Mouse (Mus musculus) hindbrain, embryonic 11.5 days (tissue): ENCODE results near the gene Gm4131. TPM values are rescaled to one million over a fixed set of nuclear protein-coding genes. Genes with fewer than 3 reads are reported as not detected.
A peak's percentile ranks its signal among the peaks of the same experiment; 100 is the strongest.
"Not testable (repeated sequence)": the region's sequence is repeated elsewhere in the genome, so short reads cannot be mapped to it uniquely, and the experiment has no call there.

ENCODE experiments used
- ATAC-seq: fragments of 200-750 bp; cut with Nextera tagmentation; 2 replicates; pipeline ENCODE4 v1.8.0; 2017; ENCODE audit warnings: mild to moderate bottlenecking, moderate TSS enrichment, moderate library complexity; ENCODE audit not compliant: low FRiP score
- DNase-seq: peaks from one replicate; pipeline ENCODE4 v3.0.0-alpha.2; 2015; ENCODE audit warnings: low spot score
- H3K27ac ChIP-seq: fragments of 300-500 bp; sonication (generic); 2 replicates; pipeline ENCODE4 v1.5.1; 2014; ENCODE audit warnings: mild to moderate bottlenecking, low read depth, low read length
- H3K27me3 ChIP-seq: fragments of 300-500 bp; sonication (generic); 2 replicates; pipeline ENCODE4 v1.6.1; 2014; ENCODE audit warnings: mild to moderate bottlenecking, low read length, moderate library complexity, mixed read lengths; ENCODE audit not compliant: control insufficient read depth, insufficient read depth
- H3K36me3 ChIP-seq: fragments of 300-500 bp; sonication (generic); 2 replicates; pipeline ENCODE4 v1.6.1; 2014; ENCODE audit warnings: mild to moderate bottlenecking, low read length, moderate library complexity, mixed read lengths; ENCODE audit not compliant: control insufficient read depth, insufficient read depth
- H3K4me1 ChIP-seq: fragments of 300-500 bp; sonication (generic); replicated peaks from 2 replicates; pipeline ENCODE4 v1.6.1; 2014; ENCODE audit warnings: low read length, mixed read lengths; ENCODE audit not compliant: control insufficient read depth, insufficient read depth
- H3K4me2 ChIP-seq: fragments of 300-500 bp; sonication (generic); replicated peaks from 2 replicates; pipeline ENCODE4 v1.6.1; 2014; ENCODE audit warnings: mild to moderate bottlenecking, low read depth, low read length
- H3K4me3 ChIP-seq: fragments of 300-500 bp; sonication (generic); 2 replicates; pipeline ENCODE4 v1.5.1; 2014; ENCODE audit warnings: low read depth, low read length
- H3K9ac ChIP-seq: fragments of 300-500 bp; sonication (generic); 2 replicates; pipeline ENCODE4 v1.6.1; 2014; ENCODE audit warnings: low read depth, low read length
- H3K9me3 ChIP-seq: fragments of 300-500 bp; sonication (generic); 2 replicates; pipeline ENCODE4 v1.6.1; 2016; ENCODE audit warnings: low read length; ENCODE audit not compliant: control insufficient read depth
- WGBS: fragments of 180-500 bp; shearing (Covaris S2); extraction: QIAGEN DNeasy Blood & Tissue Kit; methylation state at CpG from one replicate; pipeline ENCODE4 v1.1.7; 2014; 5-methylcytosine and 5-hydroxymethylcytosine counted together
- polyA plus RNA-seq: library from polyadenylated mRNA; unstranded; fragments of >200 nt; fragmentation: Nextera tagmentation; extraction: Ambion mirVana; gene quantifications from 2 replicates; pipeline ENCODE4 v1.2.1, GENCODE M21; 2014

Gm4131 gene
- polyA plus RNA-seq, result 0.17 TPM in 1 of 2 replicates, not detected in the other

DNA sequence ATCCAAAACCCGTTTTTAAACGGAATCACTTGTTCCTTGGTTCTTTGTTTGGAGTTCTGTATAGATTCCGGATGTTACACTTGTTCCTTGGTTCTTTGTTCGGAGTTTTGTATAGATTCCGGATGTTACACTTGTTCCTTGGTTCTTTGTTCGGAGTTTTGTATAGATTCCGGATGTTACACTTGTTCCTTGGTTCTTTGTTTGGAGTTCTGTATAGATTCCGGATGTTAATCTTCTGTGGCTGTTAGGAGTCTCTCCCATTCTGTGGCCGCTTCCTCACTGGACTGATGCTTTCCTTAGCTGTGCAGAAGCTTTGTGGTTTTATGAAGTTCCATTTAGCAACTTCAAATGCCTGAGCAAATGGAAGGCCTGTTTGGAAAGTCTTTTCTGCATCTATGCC is at the start of gene Gm4131:
TSS of gene Gm4131 (minus strand) at position 101 of the 400 bp plus-strand sequence.
- not testable (repeated sequence) for H3K4me2 ChIP-seq, H3K36me3 ChIP-seq, H3K4me3 ChIP-seq, H3K4me1 ChIP-seq, H3K9ac ChIP-seq, DNase-seq, H3K27ac ChIP-seq, H3K9me3 ChIP-seq, ATAC-seq, H3K27me3 ChIP-seq
- WGBS, result 69% methylated on average over 9 of the region's 9 CpGs

DNA sequence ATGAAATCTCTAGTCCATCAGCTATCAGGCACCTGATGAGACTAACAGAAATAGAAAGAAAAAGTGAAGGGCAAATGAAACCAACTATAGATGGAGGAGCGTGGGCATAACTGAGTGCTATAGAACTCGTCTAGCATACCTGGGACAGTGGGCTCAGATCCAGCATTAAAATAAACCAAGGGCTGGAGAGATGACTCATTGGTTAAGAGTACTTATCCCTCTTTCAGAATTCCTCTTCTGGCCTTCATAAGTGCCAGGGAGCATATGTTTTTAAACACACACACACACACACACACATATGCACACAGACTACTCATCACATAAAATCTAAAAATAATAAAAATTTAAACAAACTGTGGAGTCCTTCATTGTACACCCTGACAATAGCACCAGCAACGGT is 43.2 kb upstream of the Gm4131 start:
- no peak for ATAC-seq

DNA sequence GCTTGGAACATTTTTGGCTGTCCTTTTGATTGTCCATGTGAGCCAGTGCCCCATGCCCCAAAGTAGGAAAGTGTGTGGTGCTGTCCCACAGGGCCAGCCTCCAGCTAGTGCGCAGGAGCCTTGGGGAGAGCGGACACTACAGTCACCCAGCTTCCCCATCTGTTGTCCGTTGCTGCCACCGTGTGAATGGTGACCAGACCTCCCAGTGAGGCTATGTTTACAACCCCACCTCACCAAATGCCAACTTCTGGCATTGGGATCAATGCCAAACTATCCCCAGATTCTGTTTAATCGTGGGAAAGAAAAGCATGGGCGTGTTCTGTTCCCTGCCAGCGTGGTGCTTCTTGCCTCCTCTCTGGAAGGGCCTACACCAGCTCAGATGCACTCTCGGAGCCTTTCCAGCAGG is 41.1 kb upstream of the Gm4131 start:
- no peak for DNase-seq
- Histone ChIP-seq H3K4me1 (no peaks in the 10 kb centered on the region), H3K27me3 (no peaks in the 10 kb centered on the region), H3K4me3 (no peak overlapping the region), H3K9me3 (no peaks in the 10 kb centered on the region), H3K36me3 (no peaks in the 10 kb centered on the region), H3K4me2 (no peak overlapping the region), H3K9ac (no peak overlapping the region), H3K27ac (no peak overlapping the region)
- WGBS, result 82% methylated on average over 8 of the region's 8 CpGs
- no peak for ATAC-seq

More for the DNA sequence above, 43.2 kb upstream of the Gm4131 start:
- H3K27me3 ChIP-seq, result no peaks in the 10 kb centered on the region
- DNase-seq, result no peak
- no peak overlapping the region for H3K4me3 ChIP-seq
- 91% methylated on average over 3 of the region's 3 CpGs for WGBS
- no peak overlapping the region for H3K9ac ChIP-seq
- H3K4me2 ChIP-seq, result no peak overlapping the region
- no peaks in the 10 kb centered on the region for H3K4me1 ChIP-seq
- H3K36me3 ChIP-seq, result no peaks in the 10 kb centered on the region
- no peaks in the 10 kb centered on the region for H3K9me3 ChIP-seq
- H3K27ac ChIP-seq, result no peak overlapping the region

DNA sequence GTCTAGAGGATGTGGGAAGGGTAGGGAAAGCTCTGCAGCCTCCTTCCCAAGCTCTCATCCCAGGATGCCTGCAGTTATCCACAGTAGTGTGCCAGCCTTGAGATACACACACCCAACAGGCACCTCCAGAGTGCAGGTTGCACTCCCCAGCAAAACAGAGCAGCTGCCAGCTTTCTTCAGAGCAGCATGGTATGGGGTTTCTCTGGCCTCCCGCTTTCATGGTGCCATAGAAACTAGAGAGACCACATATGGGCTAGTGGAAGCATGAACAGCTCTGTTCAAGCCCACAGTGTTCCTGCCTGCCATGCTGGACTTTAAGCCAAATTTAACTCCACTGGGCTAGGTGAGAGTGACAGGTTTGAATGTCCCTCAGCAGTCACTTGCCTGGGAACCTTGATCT is 36.1 kb upstream of the Gm4131 start:
- Histone ChIP-seq H3K9ac (no peak overlapping the region), H3K4me2 (no peak overlapping the region), H3K27me3 (no peaks in the 10 kb centered on the region), H3K4me3 (no peak overlapping the region), H3K9me3 (no peaks in the 10 kb centered on the region), H3K4me1 (no peaks in the 10 kb centered on the region), H3K27ac (no peak overlapping the region), H3K36me3 (no peaks in the 10 kb centered on the region)
- no peak for DNase-seq
- 90% methylated on average over 1 of the region's 1 CpGs for WGBS
- no peak for ATAC-seq

DNA sequence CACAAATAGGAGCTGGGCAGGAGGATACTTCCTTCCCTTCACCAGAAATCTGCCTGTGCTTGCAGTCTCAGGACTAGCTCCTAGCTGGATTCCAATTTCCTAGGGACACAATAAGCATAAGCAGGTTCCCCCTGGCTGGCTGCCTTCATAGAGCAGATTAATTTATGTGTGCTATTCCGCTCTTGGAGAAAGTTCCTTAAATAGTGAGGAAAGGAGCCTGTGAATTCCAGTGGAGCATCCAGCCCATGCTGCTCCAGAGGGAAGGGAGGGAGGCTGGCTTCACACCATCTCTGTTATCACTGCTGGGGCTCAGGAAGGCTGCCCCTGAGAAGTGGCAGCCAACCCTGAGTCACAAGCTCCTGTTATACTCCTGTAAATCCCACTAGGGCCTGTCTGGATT is 35.5 kb upstream of the Gm4131 start:
- H3K9ac ChIP-seq, result no peak overlapping the region
- no peak overlapping the region for H3K4me3 ChIP-seq
- ATAC-seq, result no peak
- H3K4me1 ChIP-seq, result no peaks in the 10 kb centered on the region
- 80% methylated on average over 1 of the region's 1 CpGs for WGBS
- no peak overlapping the region for H3K27ac ChIP-seq
- no peaks in the 10 kb centered on the region for H3K36me3 ChIP-seq
- H3K9me3 ChIP-seq, result no peaks in the 10 kb centered on the region
- no peaks in the 10 kb centered on the region for H3K27me3 ChIP-seq
- no peak for DNase-seq
- no peak overlapping the region for H3K4me2 ChIP-seq

DNA sequence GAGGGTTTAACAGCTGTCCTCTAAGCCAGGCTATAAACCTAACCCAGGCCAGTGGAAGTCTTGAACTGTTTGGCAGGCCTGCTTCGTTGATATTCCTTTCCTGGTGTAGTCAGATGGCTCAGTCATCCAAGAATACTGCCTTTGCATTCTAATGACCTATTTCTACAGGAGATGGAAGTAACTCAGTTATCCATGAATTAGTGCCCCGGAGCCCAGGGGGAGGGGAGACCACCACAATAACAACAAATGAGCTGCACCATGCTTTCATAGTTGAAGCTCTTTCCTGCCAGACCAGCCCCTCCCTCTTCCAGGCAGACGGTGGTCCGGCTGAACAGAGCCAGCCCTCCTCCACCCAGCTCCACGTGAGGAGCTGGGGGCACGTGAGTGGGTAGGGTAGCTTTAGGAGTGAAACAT is 33.4 kb upstream of the Gm4131 start:
- H3K36me3 ChIP-seq, result no peaks in the 10 kb centered on the region
- 52% methylated on average over 6 of the region's 6 CpGs for WGBS
- H3K4me2 ChIP-seq, result no peak overlapping the region
- H3K4me1 ChIP-seq, result no peaks in the 10 kb centered on the region
- ATAC-seq (peak; percentile 40; the same call in 1 of the 2 replicates), DNase-seq (peak; percentile 21)
- H3K4me3 ChIP-seq, result no peak overlapping the region
- no peak overlapping the region for H3K9ac ChIP-seq
- no peaks in the 10 kb centered on the region for H3K9me3 ChIP-seq
- no peak overlapping the region for H3K27ac ChIP-seq
- H3K27me3 ChIP-seq, result no peaks in the 10 kb centered on the region

DNA sequence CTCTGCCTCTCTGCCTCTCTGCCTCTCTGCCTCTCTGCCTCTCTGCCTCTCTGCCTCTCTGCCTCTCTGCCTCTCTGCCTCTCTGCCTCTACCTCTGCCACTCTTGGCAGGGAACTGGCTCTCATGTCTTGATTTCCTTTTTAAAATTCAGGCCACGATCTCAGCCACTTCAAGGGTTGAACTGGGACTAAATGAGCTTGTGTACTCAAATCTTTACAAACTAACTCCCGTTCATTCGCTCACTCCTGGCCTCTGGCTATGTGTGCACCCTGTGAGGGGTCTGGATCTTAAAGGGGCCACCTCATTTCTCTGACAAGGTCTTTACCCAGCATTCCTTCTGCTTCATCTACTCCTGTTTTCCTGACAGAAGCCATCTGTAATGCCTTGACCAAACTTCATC is 18.6 kb upstream of the Gm4131 start:
- DNase-seq, result peak; percentile 30
- 25% methylated on average over 3 of the region's 3 CpGs for WGBS
- peak; percentile 59; the same call in 1 of the 2 replicates for ATAC-seq

DNA sequence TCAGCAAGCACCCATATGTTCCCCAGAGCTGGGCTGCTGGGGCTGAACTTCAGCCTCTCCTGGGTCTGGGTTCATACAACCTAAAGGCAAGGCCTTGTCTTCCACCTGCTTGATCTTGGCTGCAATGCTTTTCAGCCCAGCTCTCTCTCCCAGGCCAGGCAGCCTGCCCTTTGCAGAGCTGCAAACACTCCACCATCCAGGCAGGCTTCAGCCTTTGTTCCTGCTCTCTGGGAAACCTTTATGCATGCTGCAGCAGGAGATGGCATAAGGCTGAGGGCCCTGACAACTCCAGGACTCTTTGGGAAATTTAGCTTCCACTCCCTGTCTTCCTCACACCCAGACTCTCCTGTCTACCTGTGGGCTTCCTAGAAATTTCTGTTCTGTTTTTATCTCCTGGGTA is 17.9 kb upstream of the Gm4131 start:
- Histone ChIP-seq H3K4me3 (no peak overlapping the region), H3K9ac (no peak overlapping the region), H3K9me3 (no peaks in the 10 kb centered on the region), H3K4me2 (no peak overlapping the region), H3K4me1 (no peaks in the 10 kb centered on the region; the same call in 1 of the 2 replicates), H3K27me3 (no peaks in the 10 kb centered on the region), H3K27ac (peak overlapping the region; percentile 24; the same call in 1 of the 2 replicates), H3K36me3 (no peaks in the 10 kb centered on the region)
- DNase-seq (peak; percentile 7), ATAC-seq (no peak)

More for the DNA sequence above, 18.6 kb upstream of the Gm4131 start:
- H3K27me3 ChIP-seq, result no peaks in the 10 kb centered on the region
- H3K36me3 ChIP-seq, result no peaks in the 10 kb centered on the region
- H3K4me1 ChIP-seq, result no peaks in the 10 kb centered on the region; the same call in 1 of the 2 replicates
- H3K9me3 ChIP-seq, result no peaks in the 10 kb centered on the region
- no peak overlapping the region for H3K4me2 ChIP-seq
- H3K4me3 ChIP-seq, result no peak overlapping the region
- H3K9ac ChIP-seq, result no peak overlapping the region
- H3K27ac ChIP-seq, result no peak overlapping the region; the same call in none of the 2 replicates

DNA sequence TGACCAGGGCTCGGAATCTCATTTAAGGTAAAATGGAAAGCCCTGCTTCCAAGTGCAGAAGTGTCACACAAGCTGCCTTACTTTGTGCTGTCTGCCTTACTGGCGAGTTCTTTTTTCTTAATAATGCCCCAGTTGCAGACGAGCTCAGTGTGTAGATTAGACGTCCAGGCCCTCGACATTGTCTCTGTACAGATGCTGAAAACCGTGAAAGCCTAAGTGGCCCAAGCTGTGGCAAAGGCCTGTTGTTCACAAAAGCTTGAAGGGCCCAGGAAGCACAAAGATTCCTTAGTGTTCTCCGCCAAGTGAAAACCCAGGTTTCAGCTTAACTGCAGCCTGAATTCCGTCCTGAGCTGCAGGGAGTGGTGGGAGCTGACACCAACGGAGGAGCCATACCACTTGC is 15.0 kb upstream of the Gm4131 start:
- Histone ChIP-seq H3K4me1 (no peaks in the 10 kb centered on the region; the same call in 1 of the 2 replicates), H3K4me3 (no peak overlapping the region), H3K4me2 (no peak overlapping the region), H3K27me3 (no peaks in the 10 kb centered on the region), H3K36me3 (no peaks in the 10 kb centered on the region), H3K9me3 (no peaks in the 10 kb centered on the region), H3K27ac (peak overlapping the region; percentile 49; the same call in 1 of the 2 replicates), H3K9ac (no peak overlapping the region)
- ATAC-seq (no peak), DNase-seq (peak; percentile 15)
- 44% methylated on average over 9 of the region's 9 CpGs for WGBS
